Mouse (Mus musculus): ENCODE data around the gene Lrba.

DNA sequence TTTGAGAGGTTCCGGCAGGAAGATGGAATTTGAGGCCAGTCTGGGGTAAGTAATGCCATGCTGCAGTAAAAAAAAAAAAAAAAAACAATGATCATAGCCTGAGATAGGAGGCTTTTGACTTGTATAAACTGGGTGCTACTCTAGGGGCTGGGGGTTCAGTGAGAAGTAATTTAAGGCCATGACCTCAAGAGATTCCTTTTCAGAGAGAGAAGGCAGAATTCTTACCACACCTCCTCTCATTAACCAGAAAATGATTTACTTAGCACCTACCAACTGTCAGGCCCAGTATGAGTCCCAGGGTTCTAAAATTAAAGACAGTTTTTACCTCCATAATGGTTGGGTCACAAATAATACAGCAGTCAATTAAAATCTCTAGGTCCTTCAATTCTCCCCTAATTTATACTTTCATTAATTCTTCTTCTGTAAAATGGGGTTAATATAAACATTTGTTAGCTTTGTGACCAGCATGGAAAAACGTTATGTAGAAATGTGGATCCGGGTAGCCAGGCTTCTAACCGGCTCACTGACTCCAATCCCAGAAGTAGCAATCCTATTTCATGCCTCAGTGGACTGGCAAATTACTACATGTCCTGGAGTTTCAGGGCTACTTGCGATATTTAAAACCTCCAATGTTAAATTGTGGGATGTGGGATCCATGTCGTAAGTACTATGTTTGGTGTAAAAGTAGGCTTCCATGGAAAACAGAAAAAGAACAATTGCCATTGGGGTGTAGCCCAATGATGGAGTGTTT is 19.7 kb upstream of the Lrba start:
- TF ChIP-seq CTCF (IDR thresholded peaks at IDR 0.05; ENCODE audit: control insufficient read depth, insufficient read depth, insufficient replicate concordance, low read depth, low read length) (no peak), POLR2A (IDR thresholded peaks at IDR 0.05; ENCODE audit: control insufficient read depth, low read depth, low read length) (no peak)

Data from testis, adult 2 months (tissue).